Mouse (Mus musculus): ENCODE data around the gene Fgf18. TPM values are rescaled to one million over a fixed set of nuclear protein-coding genes. Genes with fewer than 3 reads are reported as not detected.

Fgf18 gene
- 3.0 and 3.6 TPM in 2 replicates for polyA plus RNA-seq (2016; fragmentation: Nextera tagmentation; extraction: Ambion mirVana)

DNA sequence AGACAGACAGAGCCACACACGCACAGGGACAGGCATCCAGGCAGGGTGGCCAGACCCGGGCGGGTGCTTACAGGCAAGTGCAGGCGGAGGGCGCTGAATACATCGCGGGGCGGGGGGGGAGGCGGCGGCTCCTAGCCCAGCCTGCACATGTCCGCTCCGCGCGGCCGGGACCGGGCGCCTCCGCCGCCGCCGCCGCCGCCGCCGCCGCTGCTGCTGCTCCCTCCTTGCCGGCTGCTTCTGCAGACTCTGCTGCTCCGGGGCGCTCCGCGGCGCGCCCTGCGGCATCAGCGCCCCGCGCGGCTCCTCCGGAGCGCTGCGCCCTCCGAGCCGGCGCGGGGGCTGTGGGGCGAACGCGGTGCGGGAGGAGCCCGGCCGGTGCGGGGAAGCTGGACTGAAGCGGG lies at the start of gene Fgf18:
Gene Fgf18 (minus strand): TSS at position 230 of the 401 bp plus-strand sequence.
- Histone ChIP-seq H3K4me1 (peaks cover 38% of the 10 kb centered on the region), H3K9me3 (no peaks in the 10 kb centered on the region), H3K4me2 (replicated peaks) (peak within 1 kb of the TSS; percentile 89), H3K27ac (replicated peaks) (peak within 1 kb of the TSS; percentile 75), H3K9ac (replicated peaks) (peak within 1 kb of the TSS; percentile 72), H3K36me3 (peaks cover 20% of the 10 kb centered on the region), H3K4me3 (peak within 1 kb of the TSS; percentile 64), H3K27me3 (peaks cover 55% of the 10 kb centered on the region)
- WGBS = under 1% methylated on average over 21 of the region's 53 CpGs
- ATAC-seq (ENCODE audit: low FRiP score, low read depth) = peak; percentile 38

DNA sequence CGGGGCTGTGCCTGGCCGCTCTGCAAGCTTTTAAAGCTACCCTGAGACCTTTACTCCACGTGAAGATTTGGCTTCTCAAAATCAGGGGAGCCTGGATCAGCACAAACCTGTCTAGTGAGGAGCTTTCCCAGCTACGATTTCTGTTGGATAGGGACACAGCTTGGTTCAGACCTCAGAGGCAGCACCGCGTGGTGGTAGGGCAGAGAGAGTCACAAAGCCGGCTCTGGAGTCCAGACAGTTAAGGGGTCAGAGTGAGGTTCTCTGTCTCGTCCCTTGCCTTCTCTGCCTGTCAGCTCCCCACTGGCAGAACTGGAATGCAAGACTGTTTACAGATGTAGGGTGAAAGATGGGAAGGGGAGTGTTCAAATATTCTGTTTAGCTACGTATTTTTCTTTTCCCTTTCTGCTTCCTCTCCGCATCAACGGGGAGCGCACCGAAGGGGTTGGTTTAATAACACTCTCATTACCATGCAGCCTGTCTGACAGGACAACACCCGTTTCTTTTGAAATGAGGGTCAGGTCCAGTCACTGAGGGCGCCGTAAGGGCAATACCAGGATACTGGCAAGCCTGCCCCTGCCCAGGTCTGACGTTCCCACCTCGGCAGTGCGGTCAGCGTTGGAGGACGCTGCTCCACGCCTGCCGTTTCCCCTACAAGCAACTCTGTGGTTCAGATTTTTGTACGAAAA lies 49.4 kb upstream of the Fgf18 start:
- Histone ChIP-seq H3K4me3 (no peak overlapping the region), H3K9ac (replicated peaks) (no peak overlapping the region), H3K9me3 (peaks cover 7% of the 10 kb centered on the region; the same call in 1 of the 2 replicates), H3K36me3 (no peaks in the 10 kb centered on the region), H3K4me2 (replicated peaks) (no peak overlapping the region), H3K4me1 (peaks cover 19% of the 10 kb centered on the region), H3K27ac (replicated peaks) (no peak overlapping the region), H3K27me3 (peaks cover 86% of the 10 kb centered on the region)
- WGBS = 11% methylated on average over 24 of the region's 24 CpGs
- no peak for ATAC-seq (ENCODE audit: low FRiP score, low read depth)

DNA sequence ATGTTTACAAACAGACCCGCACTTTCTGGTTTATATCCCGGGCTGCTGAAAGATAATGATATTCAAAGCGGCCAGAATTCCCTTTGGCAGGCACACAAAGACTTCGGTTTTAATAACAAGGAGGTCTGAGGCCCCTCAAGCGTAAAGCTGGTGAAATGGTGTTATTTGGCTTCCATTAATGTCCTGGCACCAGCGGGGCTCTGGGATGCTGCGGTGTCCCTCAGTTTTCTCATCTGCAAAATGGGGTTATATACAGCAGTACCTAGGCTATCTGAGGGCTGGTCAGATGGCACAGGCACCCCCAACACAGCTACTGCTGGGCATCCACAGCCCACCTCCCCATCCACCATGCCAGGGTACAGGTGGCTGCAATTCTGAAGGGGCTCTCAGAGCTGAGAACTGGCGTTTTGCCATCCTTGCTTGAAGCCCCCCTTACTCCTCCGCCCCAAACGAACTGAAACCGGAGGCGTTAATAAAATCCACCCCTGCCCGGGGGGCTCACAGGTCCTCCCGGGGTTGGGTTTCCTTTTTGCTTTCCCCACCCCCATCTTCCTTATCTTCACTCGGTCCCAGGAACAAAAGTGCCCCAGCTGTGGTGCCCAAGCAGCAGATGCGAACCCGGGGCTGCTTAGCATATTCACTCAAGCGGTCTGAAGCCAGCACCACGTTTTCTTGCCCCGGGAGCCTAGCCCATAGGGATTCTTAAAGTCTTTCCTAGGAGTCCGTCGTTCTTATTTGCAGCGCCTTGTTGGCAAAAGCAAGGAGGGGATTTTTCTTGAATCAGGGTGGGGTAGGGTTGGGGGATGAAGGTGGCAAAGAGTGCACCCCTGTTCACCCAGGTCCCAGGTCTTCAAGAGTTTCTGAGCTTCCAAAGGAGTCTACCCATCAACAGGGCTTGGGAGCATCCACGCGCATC lies 48.6 kb upstream of the Fgf18 start:
- ATAC-seq (ENCODE audit: low FRiP score, low read depth) = 0 out of 2 replicates have a peak, but pooled peaks have one; percentile 31
- WGBS = 2% methylated on average over 25 of the region's 25 CpGs
- peaks cover 7% of the 10 kb centered on the region; the same call in 1 of the 2 replicates for H3K9me3 ChIP-seq
- H3K4me2 ChIP-seq (replicated peaks) = no peak overlapping the region
- no peaks in the 10 kb centered on the region for H3K36me3 ChIP-seq
- peaks cover 11% of the 10 kb centered on the region for H3K4me1 ChIP-seq
- H3K4me3 ChIP-seq = no peak overlapping the region
- no peak overlapping the region for H3K9ac ChIP-seq (replicated peaks)
- H3K27ac ChIP-seq (replicated peaks) = no peak overlapping the region
- peaks cover 86% of the 10 kb centered on the region for H3K27me3 ChIP-seq

DNA sequence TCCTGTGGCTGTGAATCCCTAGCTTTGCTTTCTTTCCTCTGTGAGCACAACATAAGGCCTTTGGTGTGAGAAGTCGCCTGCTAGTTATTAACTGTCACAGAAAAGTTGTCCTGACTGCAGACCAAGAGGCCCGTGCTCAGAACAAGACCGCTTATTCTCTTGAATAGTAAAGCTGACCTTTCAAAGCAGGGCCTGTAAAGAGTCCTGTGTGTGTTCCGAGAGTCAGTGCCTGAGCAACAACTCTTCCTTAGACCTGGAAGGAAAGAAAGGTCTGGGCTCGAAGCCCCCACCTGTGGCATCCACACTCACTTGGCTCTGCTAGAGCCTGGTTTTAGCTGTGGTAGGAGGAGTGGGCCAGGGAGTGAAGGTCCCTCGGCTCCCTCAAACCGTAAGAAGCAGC lies 47.9 kb upstream of the Fgf18 start:
- no peak overlapping the region for H3K27ac ChIP-seq (replicated peaks)
- H3K9me3 ChIP-seq = peaks cover 7% of the 10 kb centered on the region; the same call in 1 of the 2 replicates
- H3K36me3 ChIP-seq = no peaks in the 10 kb centered on the region
- ATAC-seq (ENCODE audit: low FRiP score, low read depth) = no peak
- no peak overlapping the region for H3K4me2 ChIP-seq (replicated peaks)
- peaks cover 86% of the 10 kb centered on the region for H3K27me3 ChIP-seq
- WGBS = 21% methylated on average over 7 of the region's 7 CpGs
- H3K4me1 ChIP-seq = peaks cover 4% of the 10 kb centered on the region
- H3K9ac ChIP-seq (replicated peaks) = no peak overlapping the region
- H3K4me3 ChIP-seq = no peak overlapping the region

DNA sequence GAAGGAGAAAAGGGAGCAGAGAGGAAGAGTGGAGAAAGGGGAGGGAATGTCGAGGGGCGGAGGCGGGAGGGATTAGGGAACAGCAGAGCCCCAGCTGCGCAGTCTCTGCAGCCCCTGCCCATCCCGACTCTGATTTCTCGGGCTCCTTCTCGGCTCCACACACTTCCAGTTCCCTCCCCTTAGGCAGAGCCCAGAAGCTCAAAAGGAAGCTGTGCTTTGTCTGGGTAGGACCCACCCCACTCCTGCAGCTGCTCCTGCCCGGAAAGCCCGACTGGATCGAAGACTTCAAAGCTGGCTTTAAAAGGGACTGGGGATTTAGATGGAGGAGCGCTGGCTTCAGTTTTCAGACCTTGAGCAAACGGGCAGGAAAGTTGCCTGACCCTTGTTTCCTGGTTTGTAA lies 46.5 kb upstream of the Fgf18 start:
- peak overlapping the region; percentile 19; the same call in 1 of the 2 replicates for H3K4me3 ChIP-seq
- peak; percentile 83 for ATAC-seq (ENCODE audit: low FRiP score, low read depth)

DNA sequence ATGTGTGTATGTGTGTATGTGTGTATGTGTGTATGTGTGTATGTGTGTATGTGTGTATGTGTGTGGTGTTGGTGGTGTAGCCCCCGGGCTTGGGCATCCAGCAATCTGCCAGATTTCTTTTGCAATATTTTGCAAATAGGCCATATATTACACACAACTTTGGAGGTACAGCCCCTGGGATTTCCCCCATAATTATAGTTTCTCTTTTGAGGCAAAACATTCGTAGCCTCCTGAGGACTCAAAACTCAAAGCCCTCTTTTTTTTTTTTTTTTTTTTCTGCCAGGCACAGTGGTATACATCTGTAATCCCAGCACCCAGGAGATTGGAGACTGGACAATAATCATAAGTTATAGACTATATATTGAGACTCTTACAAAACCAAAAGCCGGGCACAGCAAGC lies 34.6 kb upstream of the Fgf18 start:
- Histone ChIP-seq H3K4me1 (peaks cover 19% of the 10 kb centered on the region), H3K4me2 (replicated peaks) (no peak overlapping the region), H3K36me3 (no peaks in the 10 kb centered on the region), H3K9me3 (no peaks in the 10 kb centered on the region), H3K4me3 (no peak overlapping the region), H3K9ac (replicated peaks) (no peak overlapping the region), H3K27me3 (peaks cover 51% of the 10 kb centered on the region), H3K27ac (replicated peaks) (no peak overlapping the region)
- WGBS = 81% methylated on average over 3 of the region's 3 CpGs
- no peak for ATAC-seq (ENCODE audit: low FRiP score, low read depth)

More for the DNA sequence above, 46.5 kb upstream of the Fgf18 start:
- H3K9me3 ChIP-seq = peaks cover 7% of the 10 kb centered on the region; the same call in 1 of the 2 replicates
- peaks cover 3% of the 10 kb centered on the region; the same call in 1 of the 2 replicates for H3K4me1 ChIP-seq
- peaks cover 73% of the 10 kb centered on the region for H3K27me3 ChIP-seq
- no peak overlapping the region for H3K27ac ChIP-seq (replicated peaks)
- H3K36me3 ChIP-seq = no peaks in the 10 kb centered on the region
- peak overlapping the region; percentile 33 for H3K4me2 ChIP-seq (replicated peaks)
- under 1% methylated on average over 12 of the region's 12 CpGs for WGBS
- H3K9ac ChIP-seq (replicated peaks) = no peak overlapping the region

DNA sequence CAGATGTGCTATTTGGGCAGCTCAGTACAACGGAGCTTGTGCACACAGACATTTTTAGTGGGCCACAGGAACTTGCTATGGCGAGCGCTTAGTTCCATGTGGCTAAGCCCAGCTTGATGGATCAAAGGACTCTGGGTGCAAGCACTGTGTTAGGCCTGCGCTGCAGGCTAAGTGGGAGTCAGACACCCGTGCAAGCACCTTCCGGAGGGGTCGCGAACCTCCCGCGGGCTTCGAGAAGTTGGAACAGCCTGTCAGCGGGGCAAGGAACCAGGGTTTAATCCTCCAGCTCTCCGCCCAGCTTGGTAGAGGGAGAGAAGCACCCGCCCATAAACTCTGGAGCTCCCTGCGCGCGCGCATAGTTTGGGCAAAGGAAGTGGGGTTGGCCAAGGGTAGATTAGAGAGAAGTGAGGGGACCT lies 33.5 kb upstream of the Fgf18 start:
- no peaks in the 10 kb centered on the region for H3K9me3 ChIP-seq
- ATAC-seq (ENCODE audit: low FRiP score, low read depth) = no peak; the same call in 1 of the 2 replicates
- H3K4me2 ChIP-seq (replicated peaks) = peak overlapping the region; percentile 50
- peaks cover 19% of the 10 kb centered on the region for H3K4me1 ChIP-seq
- H3K27me3 ChIP-seq = peaks cover 55% of the 10 kb centered on the region
- no peaks in the 10 kb centered on the region for H3K36me3 ChIP-seq
- H3K4me3 ChIP-seq = peak overlapping the region; percentile 19; the same call in 1 of the 2 replicates
- no peak overlapping the region; the same call in 1 of the 2 replicates for H3K9ac ChIP-seq (replicated peaks)
- WGBS = 1% methylated on average over 18 of the region's 18 CpGs
- H3K27ac ChIP-seq (replicated peaks) = no peak overlapping the region

DNA sequence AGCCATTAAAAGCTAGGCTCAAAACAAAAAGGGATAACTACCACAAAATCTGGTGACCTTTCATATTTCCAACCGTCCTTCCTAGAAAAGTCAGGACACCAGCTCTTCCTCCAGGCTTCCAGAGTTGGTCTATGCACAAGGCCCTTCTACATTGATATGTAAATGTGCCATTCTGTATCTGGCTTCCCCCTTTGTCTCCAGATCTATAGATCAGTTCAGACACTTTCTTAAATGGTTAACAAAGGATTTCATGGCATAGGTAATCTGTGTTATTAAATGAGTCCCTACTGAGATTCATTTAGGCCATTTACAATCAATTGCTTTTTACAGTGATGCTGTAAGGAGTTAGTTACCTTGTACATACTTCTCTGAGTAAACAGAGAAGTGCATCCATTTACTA lies 32.6 kb upstream of the Fgf18 start:
- H3K27me3 ChIP-seq = peaks cover 53% of the 10 kb centered on the region
- no peak overlapping the region for H3K4me3 ChIP-seq
- ATAC-seq (ENCODE audit: low FRiP score, low read depth) = no peak
- H3K9ac ChIP-seq (replicated peaks) = no peak overlapping the region
- no peak overlapping the region for H3K4me2 ChIP-seq (replicated peaks)
- 20% methylated on average over 1 of the region's 1 CpGs for WGBS
- no peaks in the 10 kb centered on the region for H3K9me3 ChIP-seq
- H3K4me1 ChIP-seq = peaks cover 19% of the 10 kb centered on the region
- no peak overlapping the region for H3K27ac ChIP-seq (replicated peaks)
- H3K36me3 ChIP-seq = no peaks in the 10 kb centered on the region

DNA sequence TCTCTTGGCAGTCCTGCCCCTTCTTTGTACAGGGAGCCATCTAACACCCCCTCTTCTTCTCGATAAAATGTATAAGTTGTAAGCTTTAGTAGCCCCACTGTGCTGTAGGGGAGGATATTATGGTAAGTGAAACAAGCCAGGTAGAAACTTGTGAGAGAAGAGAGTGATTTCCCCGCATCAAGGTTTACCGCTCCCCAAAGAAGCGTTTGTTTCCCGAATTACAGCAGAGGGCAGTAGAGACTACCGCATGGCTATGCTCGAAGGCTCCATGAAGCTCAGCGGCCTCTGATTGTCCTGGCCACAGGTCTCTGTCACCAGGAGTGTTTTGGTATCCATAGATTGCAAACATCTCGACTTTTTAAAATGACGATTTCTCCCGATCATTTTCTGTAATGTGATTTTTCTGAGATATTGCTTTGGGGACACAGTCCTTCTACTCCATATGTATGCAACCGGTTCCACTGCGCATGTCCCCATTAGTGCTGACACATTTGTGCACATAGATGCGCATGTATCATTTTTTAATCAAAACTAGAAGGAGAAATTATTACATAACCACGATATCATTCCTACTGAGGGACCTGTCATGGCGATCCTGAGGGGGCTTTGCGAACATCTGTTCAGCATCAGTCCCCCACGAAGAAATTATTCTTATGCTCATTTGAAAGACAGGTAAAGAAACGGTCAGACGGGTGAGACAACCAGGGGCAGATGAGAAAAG lies 29.5 kb upstream of the Fgf18 start:
- H3K4me3 ChIP-seq = no peak overlapping the region
- no peak overlapping the region for H3K27ac ChIP-seq (replicated peaks)
- no peak overlapping the region for H3K4me2 ChIP-seq (replicated peaks)
- no peaks in the 10 kb centered on the region for H3K9me3 ChIP-seq
- 32% methylated on average over 20 of the region's 20 CpGs for WGBS
- no peaks in the 10 kb centered on the region for H3K36me3 ChIP-seq
- peak; percentile 58; the same call in 1 of the 2 replicates for ATAC-seq (ENCODE audit: low FRiP score, low read depth)
- peaks cover 19% of the 10 kb centered on the region for H3K4me1 ChIP-seq
- no peak overlapping the region for H3K9ac ChIP-seq (replicated peaks)
- peaks cover 42% of the 10 kb centered on the region for H3K27me3 ChIP-seq

DNA sequence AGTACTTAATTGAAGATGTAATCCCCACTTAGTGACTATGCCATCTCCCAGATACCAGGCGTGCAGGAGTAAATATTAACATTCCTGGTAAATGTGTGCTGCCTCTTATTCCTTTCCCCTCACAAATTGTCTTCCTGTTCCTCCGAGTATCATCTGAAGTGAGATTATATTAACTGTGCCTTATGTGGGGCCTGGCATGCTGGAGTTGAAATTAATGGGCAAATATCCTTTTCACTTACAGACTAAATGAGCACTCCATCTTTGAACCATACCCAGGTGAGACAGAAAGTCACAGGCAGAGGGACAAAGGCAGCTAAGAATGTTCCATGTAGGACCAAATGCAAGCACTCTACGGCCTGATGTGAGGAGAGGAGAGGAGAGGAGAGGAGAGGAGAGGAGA lies 28.6 kb upstream of the Fgf18 start:
- Histone ChIP-seq H3K9ac (replicated peaks) (no peak overlapping the region), H3K27me3 (peaks cover 32% of the 10 kb centered on the region), H3K4me3 (no peak overlapping the region), H3K4me1 (peaks cover 13% of the 10 kb centered on the region), H3K9me3 (no peaks in the 10 kb centered on the region), H3K27ac (replicated peaks) (no peak overlapping the region), H3K4me2 (replicated peaks) (no peak overlapping the region), H3K36me3 (no peaks in the 10 kb centered on the region)
- no peak for ATAC-seq (ENCODE audit: low FRiP score, low read depth)
- WGBS = 78% methylated on average over 2 of the region's 3 CpGs

DNA sequence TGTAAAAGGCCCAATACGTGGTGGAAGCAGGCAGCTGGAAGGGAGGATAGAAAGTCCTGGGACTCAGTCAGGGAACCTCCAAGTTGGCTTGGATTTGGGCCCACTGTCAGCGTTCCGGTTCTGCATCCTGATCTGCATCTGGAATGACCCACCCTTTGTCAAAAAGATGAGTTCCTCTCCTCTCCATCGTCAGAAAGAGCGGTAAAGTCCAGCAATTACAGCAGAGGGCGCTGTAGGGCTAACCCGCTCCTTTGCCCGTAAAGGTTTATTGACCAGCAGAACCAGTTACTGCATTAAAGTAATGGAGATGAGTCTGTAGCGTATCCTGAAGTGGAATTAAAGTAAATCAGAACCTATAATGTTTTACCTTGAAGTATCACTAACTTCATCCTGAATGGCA lies 23.3 kb upstream of the Fgf18 start:
- 15% methylated on average over 9 of the region's 9 CpGs for WGBS
- Histone ChIP-seq H3K27ac (replicated peaks) (no peak overlapping the region), H3K4me2 (replicated peaks) (no peak overlapping the region), H3K9me3 (no peaks in the 10 kb centered on the region), H3K9ac (replicated peaks) (no peak overlapping the region), H3K36me3 (no peaks in the 10 kb centered on the region), H3K4me3 (no peak overlapping the region), H3K27me3 (no peaks in the 10 kb centered on the region; the same call in 1 of the 2 replicates), H3K4me1 (no peaks in the 10 kb centered on the region)
- ATAC-seq (ENCODE audit: low FRiP score, low read depth) = no peak
